Mouse (Mus musculus) stomach, postnatal 0 days (tissue): ENCODE data around the gene Shisa3.

Experiments
- CTCF ChIP-seq: IDR thresholded peaks from 2 replicates; pipeline ENCODE4 v1.5.1; 2016; ENCODE audit warnings: antibody characterized with exemption, low read depth, mild to moderate bottlenecking, moderate library complexity
- EP300 ChIP-seq: optimal IDR thresholded peaks from 2 replicates; pipeline ENCODE3; 2016; ENCODE audit warnings: antibody characterized with exemption

DNA sequence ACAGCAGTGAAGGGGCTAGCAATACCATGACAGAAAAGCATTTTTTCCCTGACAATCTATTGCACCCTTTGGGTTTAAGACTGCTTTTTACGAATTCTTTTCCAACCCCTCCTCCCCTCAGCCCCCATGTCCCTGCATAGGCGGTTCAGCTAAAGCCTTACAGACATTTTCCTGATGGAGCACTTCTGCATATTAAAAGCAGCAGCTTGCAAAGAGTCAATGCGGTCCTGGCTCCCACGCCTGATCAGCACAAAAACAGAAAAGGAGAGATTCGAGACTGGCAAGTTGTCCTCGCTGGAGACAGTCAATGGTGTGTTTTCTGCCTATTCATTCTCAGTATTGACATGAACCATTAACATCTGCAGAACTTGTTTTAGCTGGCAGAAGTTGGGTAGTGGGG lies 55.0 kb downstream of the Shisa3 start:
- TF ChIP-seq CTCF (no peak), EP300 (no peak)
